Mouse (Mus musculus) urinary bladder, postnatal 36 days (tissue): ENCODE measurements around the gene Olfr370.
"Not testable (repeated sequence)": the region's sequence is repeated elsewhere in the genome, so short reads cannot be mapped to it uniquely, and the experiment has no call there.

Source experiments
- DNase-seq, 2 experiments: peaks; one replicate each; pipeline ENCODE4 v3.0.0; 2022; ENCODE audit warnings: low spot score in 2 of 2, mixed read lengths in 1 of 2

The Olfr370 gene

DNA sequence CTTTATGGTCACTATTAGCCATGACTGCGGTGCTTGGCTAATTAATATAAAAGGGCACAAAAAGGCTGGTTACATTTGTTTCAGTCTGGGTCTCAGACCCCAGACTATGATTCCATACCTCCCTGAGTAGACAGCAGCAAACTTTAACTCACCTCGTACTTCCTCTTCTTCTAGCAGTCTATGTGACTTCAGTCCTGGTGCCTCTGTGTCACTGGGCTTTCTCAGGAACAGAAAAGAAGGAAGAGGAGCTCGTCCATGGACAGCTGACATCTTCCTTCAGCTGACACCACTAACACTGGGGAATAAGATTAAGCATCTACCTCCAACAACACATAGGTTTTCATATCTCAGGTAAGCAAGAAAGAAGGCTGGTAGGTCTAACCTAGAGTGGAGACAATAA, at the start of gene Olfr370:
TSS of gene Olfr370 (plus strand) at position 45 of the 400 bp plus-strand sequence.
- DNase-seq, result no peak

DNA sequence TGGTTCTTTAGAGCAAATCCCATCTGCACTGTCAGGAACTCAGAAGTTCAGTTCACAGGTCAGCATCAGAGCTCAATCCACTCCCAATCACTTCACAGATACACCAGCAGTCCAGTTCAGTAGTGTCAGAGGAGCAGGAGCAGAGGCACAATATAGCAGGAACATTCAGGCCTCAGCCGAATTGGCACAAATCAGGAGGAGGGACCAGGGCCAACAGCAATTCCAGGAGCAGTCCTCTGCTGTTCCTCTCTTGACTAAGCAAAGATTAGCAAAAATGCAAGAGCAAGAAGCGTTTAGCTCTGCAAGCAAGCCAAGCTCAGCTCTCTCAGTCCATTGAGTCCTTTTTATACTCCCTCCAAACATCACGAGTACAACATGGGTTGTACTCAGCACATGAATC, 23.9 kb upstream of the Olfr370 start:
- DNase-seq, result peak in 1 of 2 experiments; percentile 3

DNA sequence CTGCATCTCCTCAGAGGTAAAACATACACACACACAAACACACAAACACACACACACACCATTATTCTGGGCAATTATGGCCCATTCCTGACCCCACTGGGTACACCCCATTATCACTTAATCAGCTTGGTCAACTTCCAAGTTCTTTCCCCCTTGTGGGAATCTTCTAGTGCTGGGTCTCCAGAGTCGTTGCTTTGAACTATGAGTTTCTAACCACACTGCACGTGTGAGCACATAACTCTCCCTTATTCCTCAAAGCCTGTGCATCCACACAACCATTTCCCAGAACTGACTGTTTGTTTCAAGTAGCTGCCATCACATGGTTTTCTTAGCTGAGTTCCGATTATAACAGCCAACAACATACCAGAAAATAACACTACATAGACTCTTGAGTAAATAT, 15.1 kb upstream of the Olfr370 start:
- no peak for DNase-seq

DNA sequence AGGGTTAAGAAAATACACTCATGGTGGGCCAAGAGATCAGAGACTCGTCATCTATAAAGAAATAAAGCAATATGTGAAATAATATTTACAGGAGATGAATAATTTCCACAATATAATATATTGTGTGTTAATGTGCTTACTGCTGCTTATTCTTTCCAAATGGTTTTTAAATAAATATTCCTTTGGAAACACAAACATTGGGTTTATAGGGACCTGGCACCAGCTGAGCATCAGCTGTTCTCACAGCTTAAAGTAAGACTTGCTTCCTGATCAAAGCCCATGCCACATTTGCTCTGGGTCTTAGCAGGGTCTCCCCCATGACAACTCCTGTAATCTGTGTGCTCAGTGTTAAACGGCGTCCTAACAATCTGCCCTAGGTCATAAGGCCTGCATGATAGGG, 14.7 kb upstream of the Olfr370 start:
- not testable (repeated sequence) for DNase-seq

DNA sequence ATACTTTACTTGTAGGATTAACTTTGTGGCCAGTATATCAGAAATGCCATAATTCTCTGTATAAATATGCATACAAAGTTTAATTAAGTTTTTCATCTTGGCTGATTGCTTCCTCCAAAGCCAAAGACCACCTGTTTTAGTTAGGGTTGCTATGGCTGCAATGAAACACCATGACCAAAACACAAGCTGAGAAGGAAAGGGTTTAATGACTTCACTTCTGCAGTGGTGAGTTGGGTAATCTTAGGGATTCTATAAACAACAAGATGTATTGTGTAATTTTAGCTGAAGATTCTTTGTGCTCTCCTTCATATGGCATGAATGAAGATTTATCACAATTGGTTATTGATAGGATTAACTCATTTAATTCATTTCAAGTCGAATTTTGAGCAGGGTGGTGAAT, 14.3 kb upstream of the Olfr370 start:
- no peak for DNase-seq

DNA sequence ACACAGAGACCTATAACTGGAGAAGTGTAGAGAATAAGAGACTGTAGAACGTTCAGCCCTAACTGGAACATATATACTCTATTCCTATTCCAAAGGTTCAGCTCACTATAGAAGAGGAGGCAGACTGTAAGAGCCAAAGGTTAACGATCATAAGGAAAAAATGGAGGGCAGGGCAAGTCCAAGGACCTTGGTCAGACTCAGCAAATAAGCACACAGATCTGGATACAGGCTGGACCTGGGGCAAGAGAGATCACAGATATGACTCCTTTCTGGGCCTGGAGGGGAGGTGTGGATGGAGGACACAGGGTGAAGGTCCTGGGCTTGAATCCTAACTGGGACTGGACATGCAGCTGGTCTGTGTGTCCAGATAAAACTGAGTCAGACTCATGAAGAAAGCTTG, 778 bp upstream of the Olfr370 start:
- no peak for DNase-seq

DNA sequence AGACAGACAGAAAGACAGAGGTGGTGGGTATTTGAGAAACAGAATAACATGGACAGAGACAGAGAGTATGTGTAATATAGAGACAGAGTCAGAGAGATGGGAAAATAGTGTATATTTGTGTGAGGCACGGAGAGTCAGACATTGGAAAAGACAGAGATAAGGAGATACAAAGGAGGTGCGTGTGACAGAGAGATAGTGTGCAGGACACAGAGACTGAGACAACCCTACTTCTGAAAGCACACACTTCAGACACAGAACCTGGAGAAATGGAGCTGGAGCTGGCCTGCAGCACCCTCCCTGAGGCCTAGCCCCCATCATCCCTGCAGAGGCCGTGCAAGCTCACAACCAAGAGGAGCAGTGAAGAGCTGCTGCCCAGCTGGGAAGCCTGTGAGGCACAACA, 27.1 kb downstream of the Olfr370 start:
- DNase-seq, result no peak

DNA sequence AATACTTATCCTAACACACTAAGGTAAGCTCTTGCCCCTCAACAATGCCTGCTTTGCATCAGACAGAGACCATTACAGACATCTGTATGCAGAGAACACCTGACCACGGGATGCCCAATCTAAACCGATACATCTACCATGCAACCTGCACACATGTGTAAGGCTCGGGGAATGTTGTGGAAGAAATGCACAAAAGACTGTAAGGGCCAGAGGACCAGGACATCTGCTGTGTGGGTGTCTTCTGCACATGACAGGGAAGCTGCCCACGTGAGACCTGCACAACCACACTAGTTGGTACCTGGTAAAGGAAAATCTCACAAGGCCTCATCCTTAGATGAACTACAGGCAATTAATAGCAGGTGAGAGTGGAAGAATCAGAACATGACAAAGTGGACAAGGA, 27.7 kb downstream of the Olfr370 start:
- DNase-seq, result no peak

DNA sequence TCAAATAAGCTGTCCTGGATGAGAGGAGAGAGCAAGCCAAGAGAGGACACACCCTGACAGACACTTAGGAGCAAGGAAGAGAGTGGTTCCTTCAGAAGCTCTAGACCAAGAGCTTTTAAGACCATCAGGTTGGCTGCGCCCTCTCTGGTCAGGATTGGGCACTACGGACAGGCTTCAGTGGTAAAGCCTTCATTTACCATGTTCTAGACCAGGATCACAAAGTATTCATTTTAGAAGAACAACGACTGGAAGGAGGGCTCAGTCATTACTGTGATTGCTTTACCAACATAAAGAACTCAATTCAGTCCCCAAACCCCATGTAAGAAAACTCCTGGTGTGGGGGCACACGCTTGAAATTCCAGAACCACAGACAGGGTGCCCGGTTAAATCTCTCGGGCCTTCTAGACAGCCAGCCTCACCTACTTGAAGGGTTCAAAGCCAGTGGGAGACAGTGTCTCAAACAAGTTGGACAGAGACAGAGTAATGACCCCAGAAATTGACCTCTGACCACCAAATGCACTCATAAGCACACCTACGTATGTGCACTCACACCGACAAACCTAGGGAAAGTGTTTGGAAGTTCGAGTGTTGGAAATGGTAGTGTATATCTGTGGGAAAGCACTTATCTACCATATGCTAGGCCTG, 30.3 kb downstream of the Olfr370 start:
- no peak for DNase-seq

DNA sequence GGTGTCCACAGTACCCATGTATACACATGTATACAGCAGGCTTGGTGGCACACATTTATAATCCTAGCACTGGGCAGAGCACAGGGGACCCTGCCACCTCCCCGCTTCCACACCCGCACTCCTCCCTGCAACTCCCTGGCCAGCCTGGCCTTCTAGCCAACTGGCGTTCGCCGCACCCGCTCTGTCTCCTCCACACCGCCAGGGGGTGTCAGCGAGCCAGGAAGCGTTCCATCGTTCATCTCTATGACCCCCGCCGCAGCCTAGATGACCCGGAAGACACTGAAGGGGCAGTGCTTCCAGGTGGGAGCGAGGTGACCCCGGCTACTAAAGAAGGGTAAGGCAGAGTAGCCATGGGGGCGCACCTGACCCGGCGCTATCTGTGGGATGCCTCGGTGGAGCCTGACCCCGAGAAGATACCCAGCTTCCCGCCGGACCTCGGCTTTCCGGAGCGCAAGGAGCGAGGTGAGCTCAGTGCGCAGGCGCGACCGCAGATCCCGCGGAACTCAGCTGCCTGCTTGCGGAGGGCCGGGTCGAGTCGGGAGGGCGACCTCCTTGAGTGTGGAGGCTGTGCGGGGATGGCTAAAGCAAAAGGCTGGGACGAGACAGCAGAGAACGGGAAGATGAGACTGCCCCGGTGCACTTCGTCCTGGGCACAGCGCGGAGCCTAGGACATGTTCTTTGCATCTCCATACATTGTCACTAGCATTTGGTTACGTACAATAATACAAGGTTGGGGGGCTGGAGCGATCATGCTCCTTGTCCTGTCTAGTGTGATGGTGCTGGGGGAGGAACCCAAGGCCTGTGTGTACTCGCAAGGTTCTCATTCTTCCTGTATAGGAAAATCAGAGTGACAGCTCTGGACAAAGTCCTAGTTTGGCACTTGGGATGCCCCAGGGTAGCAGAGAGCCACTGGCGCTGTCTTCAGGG, 31.2 kb downstream of the Olfr370 start, which contains the start of gene Ndufb7:
TSS of gene Ndufb7 (plus strand) at position 203 of the 927 bp plus-strand sequence.
- DNase-seq, result peak; percentile 95

DNA sequence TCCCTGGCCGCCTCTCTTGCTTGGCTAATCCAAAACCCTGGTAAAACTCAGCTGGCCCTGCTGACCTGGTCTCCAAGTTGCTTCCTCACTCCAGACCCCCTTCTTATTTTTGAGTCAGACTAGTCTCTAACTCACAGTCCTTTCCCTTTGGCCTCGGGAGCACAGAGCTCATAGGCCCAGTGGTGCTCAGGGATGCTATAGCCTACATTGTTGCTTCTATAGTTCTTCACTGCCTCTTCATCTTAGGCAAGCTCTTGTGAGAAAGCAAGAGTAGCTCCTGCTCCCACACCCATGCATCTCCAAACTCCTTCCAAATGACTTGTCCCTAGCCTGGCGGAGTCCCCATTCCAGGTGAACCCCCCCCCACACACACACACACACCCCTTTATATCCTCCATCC, 32.1 kb downstream of the Olfr370 start:
- DNase-seq, result no peak

DNA sequence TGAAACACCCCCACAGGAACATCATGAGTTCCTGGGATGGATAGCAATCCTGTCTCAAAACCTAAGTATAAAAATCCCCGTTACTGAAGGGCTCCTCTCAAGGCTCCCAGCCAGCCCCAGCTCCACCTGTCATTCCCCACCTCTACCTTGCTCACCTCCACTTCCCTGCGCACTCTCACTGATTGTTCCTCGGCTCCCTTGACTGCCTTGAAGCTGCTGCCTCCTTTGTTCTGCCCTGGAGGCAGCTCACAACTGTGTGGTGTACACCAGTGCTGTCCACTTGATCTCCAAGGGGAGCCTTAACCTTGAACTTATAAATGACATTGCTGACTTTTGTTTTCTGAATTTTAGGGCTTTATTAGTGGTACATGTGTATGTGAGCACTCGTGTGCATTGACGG, 32.5 kb downstream of the Olfr370 start:
- DNase-seq, result no peak

DNA sequence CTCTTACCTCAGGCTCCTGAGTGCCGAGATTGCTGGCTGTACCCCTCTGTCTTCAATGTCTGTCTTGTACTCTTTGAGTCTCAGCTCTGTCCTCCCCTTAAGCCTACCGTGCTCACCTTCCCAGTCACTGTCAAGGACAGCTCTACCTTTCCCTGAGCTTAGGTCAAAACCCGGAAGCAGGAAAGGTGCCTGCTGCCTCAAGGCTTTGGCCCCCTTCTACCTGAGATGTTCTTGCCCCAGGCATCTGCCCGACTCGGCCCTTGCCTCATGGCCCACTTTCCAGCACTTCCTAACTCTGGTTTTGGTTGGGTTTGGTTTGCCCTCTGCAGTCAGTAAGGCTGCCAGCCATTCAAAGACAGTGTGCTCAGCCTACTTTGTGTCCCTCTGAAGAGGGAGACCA, 33.2 kb downstream of the Olfr370 start:
- DNase-seq, result no peak

DNA sequence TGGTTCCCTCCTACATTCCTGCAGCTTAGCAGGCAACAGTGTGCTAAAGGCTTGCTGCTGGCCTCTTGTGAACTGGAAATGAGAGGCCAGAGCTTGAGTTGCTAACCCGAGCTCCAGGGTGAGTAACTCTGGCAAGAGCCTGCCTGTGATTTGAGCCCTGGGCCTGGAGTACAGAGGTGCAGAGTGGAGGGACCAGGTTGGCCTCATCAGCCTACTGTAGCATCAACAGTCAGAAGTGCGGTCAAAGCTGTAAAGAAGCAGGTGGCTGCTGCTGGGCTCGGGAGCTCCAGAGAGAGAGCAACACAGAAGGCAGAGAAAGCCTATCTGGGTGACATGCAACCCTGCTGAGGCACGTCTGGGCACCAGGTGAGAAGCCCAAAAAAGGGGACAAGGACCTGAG, 33.6 kb downstream of the Olfr370 start:
- no peak for DNase-seq

DNA sequence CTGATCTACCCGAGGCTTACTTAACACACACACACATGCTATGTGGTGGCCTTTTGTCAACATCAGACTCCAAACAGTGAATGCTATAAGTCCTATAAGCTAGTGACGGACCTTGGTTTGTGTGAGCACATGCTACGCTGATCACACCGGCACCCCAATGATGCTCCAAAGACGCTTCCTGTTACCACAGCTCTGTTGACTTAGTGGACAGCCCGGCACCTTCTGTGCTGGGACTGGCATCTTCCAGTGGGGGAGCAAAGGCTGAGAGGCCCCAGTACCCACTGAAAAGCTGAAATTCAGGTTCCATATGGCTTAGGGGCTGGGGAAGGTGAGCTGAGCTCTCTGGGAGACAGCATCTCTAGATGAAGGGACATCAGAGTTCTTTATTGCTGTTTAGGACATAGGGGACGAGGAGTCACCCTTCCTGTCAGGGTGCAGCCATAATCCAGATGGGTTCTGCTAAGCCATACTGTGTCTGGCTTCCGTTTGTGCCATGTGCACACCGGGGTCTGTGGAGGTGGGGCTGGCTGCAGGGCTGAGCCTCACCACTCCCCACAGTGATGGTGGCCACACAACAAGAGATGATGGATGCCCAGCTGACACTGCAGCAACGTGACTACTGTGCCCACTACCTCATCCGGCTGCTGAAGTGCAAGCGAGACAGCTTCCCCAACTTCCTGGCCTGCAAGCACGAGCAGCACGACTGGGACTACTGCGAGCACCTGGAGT, 34.9 kb downstream of the Olfr370 start:
- no peak for DNase-seq

DNA sequence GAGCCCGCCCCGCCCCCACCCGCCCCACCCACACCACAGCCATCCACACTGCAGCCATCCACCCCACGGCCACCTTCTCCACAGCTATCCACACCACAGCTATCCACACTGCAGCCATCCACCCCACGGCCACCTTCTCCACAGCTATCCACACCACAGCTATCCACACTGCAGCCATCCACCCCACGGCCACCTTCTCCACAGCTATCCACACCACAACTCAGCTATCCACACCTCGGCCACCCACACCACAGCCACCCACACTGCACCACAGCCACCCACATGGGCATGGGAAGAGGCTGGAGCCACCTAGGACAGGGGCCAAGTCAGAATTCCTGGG, 35.4 kb downstream of the Olfr370 start:
- not testable (repeated sequence) for DNase-seq

DNA sequence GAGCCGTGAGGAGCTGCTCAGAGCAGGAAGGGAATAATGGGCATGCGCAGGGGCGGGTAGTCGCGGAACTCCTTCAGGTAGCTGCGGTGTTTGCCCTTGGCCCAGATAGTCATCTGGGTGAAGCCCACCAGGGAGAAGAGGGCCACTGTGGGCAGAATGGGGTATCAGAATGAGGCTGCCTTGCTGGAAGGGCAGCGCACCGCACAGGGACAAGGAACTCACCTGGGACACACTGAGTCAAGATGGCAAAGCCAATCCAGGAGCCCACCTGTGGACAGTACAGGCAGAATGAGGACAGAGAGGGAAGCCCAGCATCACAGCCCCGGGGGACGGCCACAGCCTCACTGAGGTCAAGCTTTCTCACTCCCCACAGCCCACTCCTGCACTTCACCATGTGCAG, 36.2 kb downstream of the Olfr370 start:
- DNase-seq, result no peak

DNA sequence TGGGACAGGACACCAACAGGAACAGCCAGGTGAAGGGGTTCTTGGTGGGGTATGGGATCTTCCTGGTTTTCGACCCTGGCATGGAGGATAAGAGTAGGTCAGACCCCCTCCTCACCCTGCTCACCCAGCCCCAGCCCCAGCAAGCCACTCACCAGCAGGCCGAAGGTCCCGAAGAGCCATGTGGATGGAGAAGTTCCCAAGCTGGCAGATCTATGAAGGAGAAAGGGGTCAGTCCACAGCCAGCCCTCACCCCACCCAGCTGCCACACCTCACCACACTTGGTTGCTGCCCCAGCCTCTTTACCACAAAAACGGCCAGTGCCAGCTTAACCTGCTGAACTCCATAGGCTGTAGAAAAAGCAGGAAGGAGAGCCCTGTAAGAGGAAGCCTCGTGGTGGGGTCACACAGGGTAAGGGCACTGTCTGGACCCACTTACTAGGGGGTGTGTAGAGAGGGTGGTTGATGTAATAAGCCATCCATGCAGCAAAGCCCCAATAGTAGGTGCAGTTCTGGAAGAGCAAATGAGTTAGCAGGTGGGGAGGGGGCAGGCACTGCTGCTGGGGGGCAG, 36.7 kb downstream of the Olfr370 start:
- no peak for DNase-seq

DNA sequence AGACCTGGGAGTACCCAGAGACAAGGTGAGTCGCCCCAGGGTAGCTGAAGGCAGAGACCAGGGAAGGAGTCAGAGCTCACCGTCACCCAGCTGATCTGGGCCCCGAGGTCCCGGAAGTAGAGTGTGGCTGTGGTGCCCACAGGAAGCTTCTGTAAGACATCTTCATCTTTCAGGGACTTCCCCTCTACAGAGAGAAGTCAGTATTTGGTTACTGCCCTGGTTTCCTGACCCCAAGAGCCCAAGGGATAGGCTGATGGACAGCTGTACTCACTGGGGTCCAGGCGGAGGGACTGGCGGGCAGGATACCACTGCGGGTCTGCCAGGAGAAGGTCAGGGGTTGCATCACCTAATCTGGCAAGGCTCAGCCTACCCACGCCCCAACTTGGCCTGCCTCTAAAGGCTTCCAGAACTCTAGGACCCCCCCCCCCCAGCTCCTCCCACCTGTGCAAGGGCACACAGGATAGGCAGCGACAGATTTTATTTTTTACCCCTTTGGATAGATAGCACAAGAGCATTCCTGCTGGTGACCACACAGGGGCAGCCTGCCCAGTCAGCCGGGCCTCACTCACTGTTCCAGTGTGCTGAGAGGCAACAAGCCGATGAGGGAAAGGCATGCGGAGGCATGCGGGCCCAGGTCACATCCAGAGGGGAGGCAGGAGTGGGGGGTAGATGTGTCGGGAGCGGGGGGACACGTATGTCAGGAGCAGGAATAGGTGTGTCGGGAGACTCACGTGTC, 37.7 kb downstream of the Olfr370 start:
- no peak for DNase-seq

DNA sequence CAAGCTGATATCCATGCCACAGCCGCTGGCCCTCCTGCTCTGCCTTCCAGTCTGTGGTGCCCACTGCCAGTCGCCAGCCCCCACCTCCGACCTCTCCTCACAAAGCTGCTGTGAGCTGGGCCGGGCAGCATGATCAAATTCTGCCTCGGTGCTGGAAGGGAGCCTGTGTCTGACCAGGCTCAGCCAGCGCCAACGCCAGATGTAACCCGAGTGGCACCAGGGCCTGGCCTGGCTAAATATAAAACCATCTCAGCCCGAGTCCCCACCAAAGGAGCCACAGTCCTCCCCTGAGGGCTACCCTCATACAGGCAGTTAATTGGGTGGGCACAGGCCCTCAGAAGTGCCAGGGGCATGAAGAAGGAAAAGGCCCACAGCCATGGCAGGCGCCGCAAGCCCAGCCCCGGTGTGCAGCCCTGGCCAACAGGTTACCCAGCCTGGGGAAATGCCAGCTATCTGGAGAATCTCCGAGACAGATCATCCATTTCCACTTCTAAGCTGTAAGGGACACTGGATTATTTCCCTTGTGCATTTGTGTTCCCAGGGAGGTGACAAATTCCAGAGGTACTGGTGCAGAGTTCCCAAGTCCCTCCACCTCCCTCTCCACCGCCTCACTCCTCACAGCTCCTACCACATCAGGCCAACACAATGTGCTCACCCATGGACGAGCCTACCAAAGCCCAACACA, 39.2 kb downstream of the Olfr370 start:
- no peak for DNase-seq
